Mouse (Mus musculus): ENCODE measurements around the gene Med16.

Med16 gene

DNA sequence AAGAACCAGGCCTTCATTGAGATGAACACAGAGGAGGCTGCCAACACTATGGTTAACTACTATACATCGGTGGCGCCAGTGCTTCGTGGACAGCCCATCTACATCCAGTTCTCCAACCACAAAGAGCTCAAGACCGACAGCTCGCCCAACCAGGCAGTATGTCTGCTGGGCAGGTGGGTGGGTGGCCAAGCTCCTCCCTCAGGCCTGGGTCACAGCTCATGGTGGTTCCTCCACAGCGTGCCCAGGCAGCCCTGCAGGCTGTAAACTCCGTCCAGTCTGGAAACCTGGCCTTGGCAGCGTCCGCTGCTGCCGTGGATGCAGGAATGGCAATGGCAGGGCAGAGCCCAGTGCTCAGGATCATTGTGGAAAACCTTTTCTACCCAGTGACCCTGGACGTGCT is 49.6 kb downstream of the Med16 start:
- DNase-seq (ENCODE audit: low read depth): no peak

DNA sequence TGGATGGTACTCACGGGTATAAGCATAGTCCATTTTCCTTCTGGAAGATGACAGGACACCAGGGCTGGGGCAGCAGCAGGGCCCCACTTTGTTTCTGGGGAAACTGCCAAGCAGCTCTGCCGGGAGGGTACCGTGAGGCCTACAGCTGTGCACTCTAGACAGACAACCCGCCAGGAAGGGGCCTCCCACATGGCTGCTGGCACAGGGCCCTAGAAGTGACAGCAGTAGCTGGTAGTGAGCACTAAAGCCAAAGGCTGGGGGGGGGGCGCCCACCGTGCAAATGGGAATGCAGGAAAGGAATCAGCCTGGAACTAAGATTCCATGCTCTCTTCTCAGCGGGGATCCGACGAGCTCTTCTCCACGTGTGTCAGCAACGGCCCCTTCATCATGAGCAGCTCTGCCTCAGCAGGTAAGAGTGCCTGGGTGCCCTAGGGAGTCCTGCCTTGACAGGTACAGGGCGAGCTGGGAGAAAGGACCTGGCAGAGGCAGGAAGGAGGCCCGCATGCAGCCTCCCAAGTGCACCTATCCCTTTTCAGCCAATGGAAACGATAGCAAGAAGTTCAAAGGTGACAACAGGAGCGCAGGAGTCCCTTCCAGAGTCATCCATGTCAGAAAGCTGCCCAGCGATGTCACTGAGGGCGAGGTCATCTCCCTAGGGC is 50.2 kb downstream of the Med16 start:
- no peak for DNase-seq (ENCODE audit: low read depth)

DNA sequence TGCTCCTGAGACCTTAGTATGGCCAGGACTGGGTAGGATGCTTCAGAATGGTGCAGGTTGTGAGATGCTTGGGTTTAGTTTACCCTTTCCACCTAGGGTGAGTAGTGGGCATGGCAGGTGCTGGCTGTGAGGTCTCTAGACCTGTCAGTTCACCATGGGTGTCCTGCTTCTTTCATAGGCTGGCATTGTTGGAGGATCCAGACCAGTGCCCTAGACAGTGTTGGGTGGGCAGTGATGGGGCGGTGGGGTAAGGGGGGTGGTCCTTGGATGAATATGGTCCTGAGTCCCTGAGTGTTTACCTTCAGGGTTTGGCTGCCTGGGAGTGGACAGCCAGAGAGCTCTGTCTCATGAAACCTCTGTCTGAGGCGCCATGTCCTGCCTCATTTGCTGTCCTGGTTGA is 50.8 kb downstream of the Med16 start:
- DNase-seq (ENCODE audit: low read depth): no peak

DNA sequence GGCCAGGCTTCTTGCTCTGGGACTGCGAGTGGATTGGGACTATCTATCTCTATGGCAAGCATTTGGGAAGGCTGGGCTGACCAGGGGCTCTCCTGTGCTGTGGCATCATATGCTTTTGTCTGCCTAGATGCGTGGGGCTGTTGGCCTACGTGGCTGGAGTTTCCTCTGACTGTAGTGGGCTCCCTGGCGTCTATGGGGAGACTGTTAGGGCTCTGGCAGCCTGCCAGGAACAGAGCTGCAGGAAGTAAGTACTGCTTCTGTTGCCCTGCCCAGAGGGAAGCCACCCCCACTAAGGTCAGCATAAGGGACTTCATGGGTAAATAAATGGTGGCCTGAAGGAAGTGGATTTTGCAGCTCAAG is 51.3 kb downstream of the Med16 start:
- peak; percentile 95 for DNase-seq (ENCODE audit: low read depth)

DNA sequence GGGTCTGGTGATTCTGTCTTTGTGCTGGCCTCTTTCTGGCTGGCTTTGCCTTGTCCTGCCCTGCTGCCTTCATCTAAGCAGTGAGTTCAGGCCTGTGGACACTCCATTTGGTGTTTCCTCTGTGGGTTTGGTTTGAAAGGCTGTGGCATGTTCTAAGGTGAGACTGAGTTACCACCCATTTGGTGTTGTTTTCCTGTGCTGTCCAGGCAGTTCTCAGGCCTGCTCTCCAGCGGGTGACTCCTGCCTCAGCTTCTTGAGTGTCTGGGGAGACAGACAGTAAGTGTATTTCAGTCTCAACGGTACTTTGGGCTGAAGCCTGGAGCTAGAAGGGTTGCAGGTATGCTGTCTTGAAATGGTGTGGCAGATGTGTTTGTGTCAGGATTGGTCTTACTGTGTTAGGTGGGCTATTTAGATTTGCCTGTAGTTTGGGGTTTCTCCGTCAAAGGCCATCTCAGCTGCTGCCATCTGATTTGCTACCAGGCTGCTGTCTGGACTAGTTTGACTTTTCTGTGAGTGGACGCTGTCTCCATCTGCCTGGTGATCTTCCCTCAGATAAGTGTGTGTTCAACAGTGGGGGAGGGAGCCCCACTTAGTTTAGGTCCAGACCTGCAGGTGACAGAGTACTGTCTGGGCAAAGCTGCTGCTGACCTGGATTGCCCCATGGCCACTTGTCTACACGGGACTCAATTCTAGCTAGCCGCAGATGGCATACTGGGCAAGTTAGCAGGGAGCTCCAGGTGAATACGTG is 51.8 kb downstream of the Med16 start:
- no peak for DNase-seq (ENCODE audit: low read depth)

DNA sequence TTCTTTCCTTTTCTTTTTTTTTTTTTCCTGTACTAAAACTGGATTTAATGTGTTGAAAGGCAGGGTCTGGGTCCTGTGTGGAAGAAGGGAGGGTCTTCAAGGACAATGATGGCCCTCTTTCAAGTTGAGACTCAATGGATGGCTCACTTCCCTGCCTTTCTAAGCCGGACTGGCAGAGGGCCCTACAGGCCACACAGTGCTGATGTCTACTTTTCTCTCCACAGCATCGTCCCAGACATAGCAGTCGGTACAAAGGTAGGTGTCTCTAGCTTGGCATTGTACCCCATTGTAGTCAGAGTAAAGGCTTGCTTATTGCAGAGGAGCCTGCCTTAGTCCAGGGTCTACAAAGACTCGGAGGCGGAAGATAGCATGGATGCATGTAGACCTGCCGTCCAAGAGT is 52.4 kb downstream of the Med16 start:
- no peak for DNase-seq (ENCODE audit: low read depth)

DNA sequence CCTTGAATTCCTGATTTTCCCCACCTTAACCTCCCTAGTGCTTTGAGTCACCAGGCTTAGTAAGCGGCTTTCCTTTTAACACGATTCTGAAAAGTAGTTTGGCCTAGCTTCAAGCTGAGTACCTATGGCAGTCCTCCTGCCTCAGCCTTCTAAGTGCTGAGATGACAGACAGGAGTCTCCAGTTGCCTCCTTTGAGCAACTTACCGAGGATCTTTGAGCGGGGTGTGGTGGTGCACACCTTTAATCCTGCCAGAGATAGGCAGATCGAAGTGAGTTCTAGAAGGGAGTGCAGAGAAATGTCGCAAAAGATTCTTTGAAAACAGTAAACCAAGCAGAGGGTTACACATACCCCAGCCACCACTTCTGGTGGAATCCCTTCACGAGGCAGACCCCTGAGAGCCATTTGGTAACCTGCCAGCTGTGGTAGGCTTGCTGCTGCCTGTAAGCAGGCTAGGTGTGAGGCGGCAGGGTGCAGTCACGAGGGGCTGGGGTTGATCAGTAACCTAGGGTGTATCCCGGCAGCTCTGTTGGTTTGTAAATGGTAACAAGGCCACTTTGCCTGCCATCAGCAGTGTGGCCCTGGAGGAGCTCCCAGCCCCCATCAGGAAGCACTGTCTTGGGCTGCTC is 53.1 kb downstream of the Med16 start:
- no peak for DNase-seq (ENCODE audit: low read depth)

DNA sequence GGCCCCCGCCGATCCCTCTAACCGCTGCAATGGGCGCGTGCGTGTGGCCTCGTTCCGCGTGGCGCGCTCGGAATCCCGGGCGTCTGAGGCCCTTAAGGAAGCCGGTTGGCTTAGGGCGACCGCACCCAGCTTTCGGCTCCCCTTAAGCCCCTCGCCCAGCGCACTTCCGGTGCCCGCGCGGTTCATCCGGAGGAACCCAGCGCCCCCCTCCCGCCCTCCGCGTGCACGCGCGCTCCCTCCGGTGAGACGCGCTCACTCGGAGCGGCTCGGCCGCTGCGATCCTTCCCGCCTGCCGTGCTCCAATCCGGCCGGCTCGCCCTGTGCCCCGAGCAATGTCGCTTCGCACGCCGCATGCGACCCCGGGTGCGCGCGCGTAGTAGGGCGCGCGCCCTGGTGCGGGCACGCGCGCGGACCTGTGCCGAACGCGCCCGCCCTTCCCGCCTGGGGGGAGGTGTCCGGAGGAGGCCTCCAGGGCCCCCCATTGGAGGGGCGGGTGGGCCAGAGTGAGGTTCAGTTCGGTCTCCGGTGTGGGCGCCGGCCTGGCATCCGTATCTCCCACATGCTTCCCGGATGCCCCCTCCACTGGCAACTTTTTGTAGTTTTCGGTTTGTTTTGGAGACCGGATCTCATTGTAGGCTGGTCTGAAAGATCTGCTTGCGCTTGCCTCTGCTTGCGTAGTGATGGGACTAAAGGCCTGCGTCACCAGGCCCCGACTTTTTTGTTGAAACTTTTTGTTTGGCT is 53.8 kb downstream of the Med16 start:
- DNase-seq (ENCODE audit: low read depth): peak; percentile 63

DNA sequence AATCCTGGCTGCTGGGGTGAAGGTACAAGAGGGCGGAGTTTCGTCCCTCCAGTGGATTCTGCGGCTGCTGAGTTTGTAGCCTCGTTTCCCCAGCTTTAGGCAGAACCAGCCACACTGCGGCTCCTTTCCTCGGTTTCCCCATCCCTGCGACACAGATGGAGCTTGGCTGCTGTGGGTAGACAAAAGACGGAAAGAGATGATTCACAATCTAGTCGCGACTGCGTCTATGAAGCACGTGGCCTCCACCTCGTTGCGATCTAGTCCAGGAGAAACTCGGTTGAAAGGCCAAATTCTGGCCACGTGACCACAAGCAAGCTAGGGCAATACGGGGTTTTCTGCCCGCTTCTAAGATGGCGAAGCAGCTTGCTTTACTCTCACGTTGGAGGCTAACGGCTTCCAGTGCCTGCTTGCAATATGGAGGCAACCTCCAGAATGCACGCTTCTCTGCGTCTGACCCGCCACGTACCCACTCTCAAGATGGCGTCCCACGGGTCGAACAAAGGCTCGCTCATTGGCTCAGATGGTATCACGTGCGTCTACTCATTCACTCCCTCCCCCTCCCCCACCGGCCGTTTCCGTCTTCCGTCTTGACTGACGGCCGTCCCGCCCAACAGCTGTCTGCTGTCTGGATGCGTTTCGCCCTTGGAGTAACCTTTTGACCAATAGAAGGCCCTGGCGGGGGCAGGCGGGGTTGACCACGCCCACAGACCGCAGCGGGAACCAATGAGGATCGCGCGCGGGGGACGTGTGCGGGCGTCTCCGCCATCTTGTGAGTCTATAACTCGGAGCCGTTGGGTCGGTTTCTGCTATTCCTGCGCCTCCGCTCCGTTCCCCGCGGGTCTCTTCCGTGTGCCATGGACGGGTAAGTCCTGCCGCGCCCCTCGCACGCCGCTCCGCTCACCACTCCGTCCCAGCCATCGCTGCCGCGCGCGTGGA is 54.6 kb downstream of the Med16 start, which contains the start of gene Ptbp1:
Gene Ptbp1 (plus strand): TSS at position 568 of the 936 bp plus-strand sequence.
- DNase-seq (ENCODE audit: low read depth): peak; percentile 100

DNA sequence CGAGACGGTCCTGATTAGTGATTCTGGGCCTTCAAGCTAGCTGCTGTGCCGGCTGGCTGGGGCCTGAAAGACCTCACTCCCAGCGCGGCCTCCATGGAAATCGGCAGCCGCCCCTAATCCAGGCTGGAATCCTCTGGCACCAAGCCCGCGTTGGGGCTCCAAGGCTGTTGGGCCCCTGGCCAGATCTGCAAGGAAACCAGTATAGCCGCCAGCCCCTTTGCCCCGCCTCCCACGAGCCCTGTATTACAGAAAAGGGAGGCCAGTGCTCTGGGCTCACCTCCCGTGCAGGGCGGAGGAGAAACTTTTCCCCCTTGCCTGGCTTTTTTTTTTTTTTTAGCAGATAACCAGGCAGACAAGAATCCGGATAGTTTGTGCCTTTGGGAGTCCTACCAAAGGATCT is 55.3 kb downstream of the Med16 start:
- DNase-seq (ENCODE audit: low read depth): peak; percentile 91

DNA sequence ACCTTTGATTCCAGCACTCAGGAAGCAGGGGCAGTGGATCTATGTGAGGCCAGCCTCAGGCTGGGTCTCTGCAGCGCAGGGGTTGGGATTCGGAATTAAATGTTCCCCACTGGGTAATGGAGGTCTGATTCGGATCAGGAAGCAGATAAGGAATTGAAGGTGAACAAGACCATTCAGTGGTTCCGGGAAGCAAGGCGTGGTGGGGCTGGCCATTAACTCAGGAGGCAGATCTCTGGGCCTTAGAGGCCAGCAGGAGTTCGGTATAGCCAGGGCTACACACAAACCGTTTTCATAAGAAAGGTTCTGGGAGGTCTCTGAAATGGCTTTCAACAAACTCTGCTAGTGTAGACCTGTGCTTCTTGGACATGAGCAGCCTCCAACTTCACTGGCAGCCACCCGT is 55.9 kb downstream of the Med16 start:
- DNase-seq (ENCODE audit: low read depth): peak; percentile 59

DNA sequence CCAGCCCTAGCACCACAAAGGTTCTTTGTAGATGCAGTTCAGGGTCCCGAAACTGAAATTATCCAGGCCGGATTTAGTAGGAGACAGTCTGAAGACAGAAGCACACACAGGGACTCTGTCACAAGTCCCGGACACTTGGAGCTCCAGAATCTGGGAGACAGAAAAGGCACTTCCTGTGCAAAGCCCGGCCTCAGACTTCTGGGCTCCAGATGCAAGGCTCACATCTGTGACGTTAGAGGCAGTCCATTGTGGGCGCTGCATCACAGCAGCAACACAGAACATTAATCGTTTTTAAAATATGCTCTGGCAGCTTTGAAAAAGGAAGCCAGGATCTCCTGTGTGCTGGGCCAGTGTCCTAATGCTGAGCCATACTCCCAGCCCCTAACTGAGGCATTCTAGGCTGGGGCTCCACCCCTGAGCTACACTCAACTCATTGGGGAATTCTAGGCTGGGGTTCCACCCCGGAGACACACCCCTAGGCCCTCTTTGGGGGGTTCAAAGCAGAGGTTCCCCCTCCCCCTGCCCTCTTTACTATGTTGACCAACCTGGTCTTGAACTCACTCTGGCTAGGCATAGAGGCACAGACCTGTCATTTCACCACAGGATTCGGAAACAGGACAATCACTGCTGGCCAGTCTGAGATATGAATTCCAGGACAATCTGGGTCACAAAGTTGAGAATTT is 56.5 kb downstream of the Med16 start:
- peak; percentile 50 for DNase-seq (ENCODE audit: low read depth)

DNA sequence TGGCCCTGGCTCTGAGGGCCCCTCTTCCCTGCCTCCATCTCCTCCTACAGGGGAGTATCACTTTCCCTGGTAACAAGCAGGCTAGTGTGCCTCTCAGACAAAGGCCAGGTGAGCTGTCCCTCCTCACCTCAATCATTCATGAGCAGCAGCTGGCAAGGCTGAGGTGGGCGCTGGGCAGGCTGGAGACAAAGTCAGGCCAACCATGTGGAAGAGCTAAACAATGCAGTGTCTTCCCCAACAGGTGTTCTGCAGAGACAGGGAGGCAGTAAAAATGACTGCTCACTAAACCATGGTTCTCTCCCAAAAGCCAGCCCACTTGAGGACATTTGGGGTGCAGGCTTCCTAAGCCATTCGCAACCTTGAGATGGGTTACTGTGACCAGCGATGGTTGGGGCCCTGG is 57.1 kb downstream of the Med16 start:
- no peak for DNase-seq (ENCODE audit: low read depth)

DNA sequence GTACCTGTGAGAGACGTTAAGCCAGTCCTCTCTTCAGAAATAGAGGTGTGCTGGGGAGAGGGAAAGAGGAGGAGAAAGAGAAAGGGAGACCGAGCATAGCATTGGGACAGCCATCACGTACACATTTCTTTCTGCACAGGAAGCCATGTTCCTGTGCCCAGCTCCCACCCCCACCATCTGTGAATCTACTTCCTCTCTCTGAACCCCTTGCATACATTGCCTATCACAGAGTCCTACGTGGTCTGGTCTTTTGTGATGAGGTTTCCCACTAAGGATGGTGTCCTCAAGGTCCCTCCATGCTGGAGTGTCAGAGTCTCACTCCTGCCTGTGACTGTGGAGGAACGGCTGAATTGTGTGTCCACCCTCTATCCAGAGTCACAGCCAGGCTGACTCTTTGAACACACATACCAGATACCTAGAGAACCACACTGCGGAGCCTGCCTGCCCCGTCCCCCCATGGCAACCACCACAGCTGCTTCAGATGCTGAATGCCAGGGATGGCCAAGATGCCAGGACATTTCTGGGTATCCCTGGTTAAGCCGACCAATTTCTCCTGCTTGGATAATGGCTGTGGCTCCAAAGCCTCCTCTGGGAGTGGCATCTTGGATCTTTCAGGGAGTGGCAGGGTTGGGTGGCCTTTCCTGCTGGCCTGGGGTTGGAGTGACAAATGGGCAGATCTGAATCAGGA is 58.6 kb downstream of the Med16 start:
- peak; percentile 53 for DNase-seq (ENCODE audit: low read depth)

DNA sequence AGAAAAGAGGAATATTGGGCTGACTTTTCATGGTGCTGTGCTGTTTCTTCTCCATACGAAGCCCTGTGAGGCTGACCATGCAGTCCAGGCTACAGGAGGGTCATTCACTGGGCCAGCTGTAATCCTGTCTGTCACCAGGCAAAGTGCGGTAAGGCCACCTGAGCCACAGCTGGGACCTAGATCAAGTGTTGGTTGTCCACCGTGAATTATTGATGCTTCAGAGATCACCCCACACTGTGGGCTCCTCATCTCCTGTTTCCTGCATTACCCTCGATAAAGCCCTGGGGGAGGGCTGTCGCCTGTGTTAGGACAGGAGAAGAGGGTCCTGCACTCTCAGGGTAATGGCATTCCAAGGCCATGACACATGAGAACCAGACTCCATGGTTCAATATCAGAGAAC is 62.2 kb downstream of the Med16 start:
- no peak for DNase-seq (ENCODE audit: low read depth)

Measured in 416B (cell line).